Mouse (Mus musculus) 416B (cell line): Measurements from ENCODE around the gene Grik4.
A peak's percentile ranks its signal among the peaks of the same experiment; 100 is the strongest.

Experiments
- DNase-seq: peaks from one replicate; pipeline ENCODE4 v3.0.0; 2011; ENCODE audit warnings: low read depth

Gene Grik4

GRCm38 (mm10) chr9:42898091-42898591 is 46.2 kb downstream of the Grik4 start:
- DNase-seq, result no peak

GRCm38 (mm10) chr9:42897361-42898051 is 46.8 kb downstream of the Grik4 start:
- no peak for DNase-seq

- DNase-seq, result peak; percentile 4
Observed at GRCm38 (mm10) chr9:42896421-42897210, 47.7 kb downstream of the Grik4 start.

GRCm38 (mm10) chr9:42892765-42893164 is 51.5 kb downstream of the Grik4 start:
- no peak for DNase-seq

- DNase-seq, result no peak
Observed at GRCm38 (mm10) chr9:42887930-42888329, 56.4 kb downstream of the Grik4 start.

- DNase-seq, result no peak
Observed at GRCm38 (mm10) chr9:42886112-42886766, 58.1 kb downstream of the Grik4 start.

GRCm38 (mm10) chr9:42885566-42885965 is 58.7 kb downstream of the Grik4 start:
- no peak for DNase-seq

- DNase-seq, result no peak
Observed at GRCm38 (mm10) chr9:42885123-42885522, 59.2 kb downstream of the Grik4 start.

- no peak for DNase-seq
Observed at GRCm38 (mm10) chr9:42883006-42883759, 61.1 kb downstream of the Grik4 start.

GRCm38 (mm10) chr9:42882313-42882712 is 62.0 kb downstream of the Grik4 start:
- DNase-seq, result no peak

- DNase-seq, result peak; percentile 40
Observed at GRCm38 (mm10) chr9:42881040-42881439, 63.3 kb downstream of the Grik4 start.

GRCm38 (mm10) chr9:42878401-42878800 is 65.9 kb downstream of the Grik4 start:
- no peak for DNase-seq

- no peak for DNase-seq
Observed at GRCm38 (mm10) chr9:42872885-42873284, 71.4 kb downstream of the Grik4 start.

- peak; percentile 88 for DNase-seq
Observed at GRCm38 (mm10) chr9:42871681-42872080, 72.6 kb downstream of the Grik4 start.

- DNase-seq, result no peak
Observed at GRCm38 (mm10) chr9:42870257-42870656, 74.0 kb downstream of the Grik4 start.

GRCm38 (mm10) chr9:42868508-42868907 is 75.8 kb downstream of the Grik4 start:
- DNase-seq, result no peak

- DNase-seq, result no peak
Observed at GRCm38 (mm10) chr9:42866650-42867049, 77.6 kb downstream of the Grik4 start.

GRCm38 (mm10) chr9:42865036-42865829 is 79.1 kb downstream of the Grik4 start:
- DNase-seq, result no peak

GRCm38 (mm10) chr9:42863360-42863759 is 80.9 kb downstream of the Grik4 start:
- DNase-seq, result no peak

- DNase-seq, result no peak
Observed at GRCm38 (mm10) chr9:42861711-42862110, 82.6 kb downstream of the Grik4 start.

GRCm38 (mm10) chr9:42861238-42861637 is 83.1 kb downstream of the Grik4 start:
- no peak for DNase-seq
